Mouse (Mus musculus) CH12.LX (cell line): ENCODE results near the gene Mettl13.
A peak's percentile ranks its signal among the peaks of the same experiment; 100 is the strongest.

ENCODE experiments used
- CHD1 ChIP-seq: IDR thresholded peaks from 2 replicates; pipeline ENCODE4 v1.6.1; 2012; ENCODE audit warnings: low read depth, low read length, improper control_type of control experiment, inconsistent platforms
- CTCF ChIP-seq, 2 experiments: IDR thresholded peaks in 1 of 2; conservative IDR thresholded peaks in 1 of 2; 2 replicates each; pipeline ENCODE4 v1.5.1; 2011 to 2012; ENCODE audit warnings: low read depth in 2 of 2, low read length in 2 of 2, improper control_type of control experiment in 1 of 2, inconsistent platforms in 1 of 2, mild to moderate bottlenecking in 1 of 2, moderate library complexity in 1 of 2
- E2F4 ChIP-seq: IDR thresholded peaks from 2 replicates; pipeline ENCODE4 v1.6.1; 2011; ENCODE audit warnings: low read depth, low read length, improper control_type of control experiment; ENCODE audit not compliant: insufficient replicate concordance
- HCFC1 ChIP-seq: IDR thresholded peaks from 2 replicates; pipeline ENCODE4 v1.6.1; 2012; ENCODE audit warnings: low read depth, mild to moderate bottlenecking, inconsistent platforms, low read length, improper control_type of control experiment
- MYC ChIP-seq: IDR thresholded peaks from 2 replicates; pipeline ENCODE4 v1.6.1; 2011; ENCODE audit warnings: low read depth, mild to moderate bottlenecking, improper control_type of control experiment, low read length
- NELFE ChIP-seq: IDR thresholded peaks from 2 replicates; pipeline ENCODE4 v1.6.1; 2011; ENCODE audit warnings: low read depth, low read length, improper control_type of control experiment
- POLR2A ChIP-seq: IDR thresholded peaks from 2 replicates; pipeline ENCODE4 v1.6.1; 2011; ENCODE audit warnings: low read depth, mild to moderate bottlenecking, improper control_type of control experiment, low read length
- RCOR1 ChIP-seq: conservative IDR thresholded peaks from 2 replicates; pipeline ENCODE4 v1.6.1; 2012; ENCODE audit warnings: low read depth, mild to moderate bottlenecking, inconsistent platforms, low read length, improper control_type of control experiment
- SIN3A ChIP-seq: IDR thresholded peaks from 2 replicates; pipeline ENCODE4 v1.6.1; 2012; ENCODE audit warnings: low read length, improper control_type of control experiment, inconsistent platforms
- USF1 ChIP-seq: IDR thresholded peaks from 2 replicates; pipeline ENCODE4 v1.6.1; 2014; ENCODE audit warnings: low read depth, mild to moderate bottlenecking, inconsistent platforms, low read length, improper control_type of control experiment
- ZNF384 ChIP-seq: IDR thresholded peaks from 2 replicates; pipeline ENCODE4 v1.6.1; 2012; ENCODE audit warnings: low read depth, low read length, improper control_type of control experiment, inconsistent platforms

DNA sequence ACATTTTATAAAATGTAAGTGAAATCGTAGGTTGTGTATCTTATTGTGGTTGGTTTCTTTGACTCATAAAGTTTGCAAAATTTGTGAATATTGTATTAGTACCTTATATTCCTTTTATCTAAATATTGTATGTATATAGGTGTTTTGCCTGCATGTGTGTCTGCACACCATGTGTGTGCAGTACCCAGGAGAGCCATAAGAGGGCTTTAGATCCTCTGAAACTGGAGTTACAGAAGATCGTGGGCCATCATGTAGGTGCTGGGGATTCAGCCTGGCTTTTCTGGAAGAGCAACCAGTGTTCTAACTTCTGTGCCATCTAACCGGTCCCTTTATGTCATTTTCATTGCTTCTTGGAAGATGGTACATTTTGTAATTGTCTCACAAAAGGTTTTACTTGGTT lies 26.7 kb upstream of the Mettl13 start:
- TF ChIP-seq SIN3A (no peak), CHD1 (no peak), CTCF (conservative IDR thresholded peaks at IDR 0.05 in 1 of 2, IDR thresholded peaks at IDR 0.05 in 1 of 2; ENCODE audit: low read depth in 2 of 2, low read length in 2 of 2) (peak in 1 of 2 experiments; percentile 8; a peak in 1 of 4 replicates), E2F4 (no peak), POLR2A (no peak), USF1 (no peak), NELFE (no peak), RCOR1 (no peak), HCFC1 (no peak), ZNF384 (no peak), MYC (no peak)
